Mouse (Mus musculus) forebrain, postnatal 0 days (tissue): ENCODE results near the gene Zcchc2. TPM values are rescaled to one million over a fixed set of nuclear protein-coding genes. Genes with fewer than 3 reads are reported as not detected.

Source experiments
- ATAC-seq: fragments of 200-750 bp; cut with Nextera tagmentation; 2 replicates; pipeline ENCODE4 v1.8.0; 2017; ENCODE audit warnings: mild to moderate bottlenecking, moderate library complexity
- DNase-seq: peaks from one replicate; pipeline ENCODE4 v3.0.0-alpha.2; 2015
- H3K27ac ChIP-seq: fragments of 300-500 bp; sonication (generic); 2 replicates; pipeline ENCODE4 v1.5.1; 2014; ENCODE audit warnings: low read depth, mild to moderate bottlenecking, antibody characterized with exemption, low read length, moderate library complexity, mixed read lengths
- H3K27me3 ChIP-seq: fragments of 300-500 bp; sonication (generic); 2 replicates; pipeline ENCODE4 v1.6.1; 2014; ENCODE audit warnings: mild to moderate bottlenecking, low read length, mixed read lengths; ENCODE audit not compliant: insufficient read depth
- H3K36me3 ChIP-seq: fragments of 300-500 bp; sonication (generic); 2 replicates; pipeline ENCODE4 v1.6.1; 2014; ENCODE audit warnings: mild to moderate bottlenecking, moderate library complexity; ENCODE audit not compliant: insufficient read depth
- H3K4me1 ChIP-seq: fragments of 300-500 bp; sonication (generic); 2 replicates; pipeline ENCODE4 v1.6.1; 2014; ENCODE audit warnings: antibody characterized with exemption; ENCODE audit not compliant: insufficient read depth
- H3K4me2 ChIP-seq: fragments of 300-500 bp; sonication (generic); 2 replicates; pipeline ENCODE4 v1.6.1; 2014; ENCODE audit warnings: low read depth, mild to moderate bottlenecking, moderate library complexity
- H3K4me3 ChIP-seq: fragments of 300-500 bp; sonication (generic); 2 replicates; pipeline ENCODE4 v1.5.1; 2014; ENCODE audit warnings: low read depth, low read length, mixed read lengths
- H3K9ac ChIP-seq: fragments of 300-500 bp; sonication (generic); 2 replicates; pipeline ENCODE4 v1.6.1; 2014; ENCODE audit warnings: mild to moderate bottlenecking
- H3K9me3 ChIP-seq: fragments of 300-500 bp; sonication (generic); 2 replicates; pipeline ENCODE4 v1.6.1; 2016; ENCODE audit warnings: low read length
- CTCF ChIP-seq: sonication (generic); IDR thresholded peaks from 2 replicates; pipeline ENCODE4 v1.5.1; 2016; ENCODE audit warnings: antibody characterized with exemption, control low read depth, low read depth
- WGBS: fragments of 180-500 bp; shearing (Covaris S2); extraction: QIAGEN DNeasy Blood & Tissue Kit; methylation state at CpG from one replicate; pipeline ENCODE4 v1.1.7; 2014; 5-methylcytosine and 5-hydroxymethylcytosine counted together
- polyA plus RNA-seq: library from polyadenylated mRNA; unstranded; fragments of >200 nt; fragmentation: Nextera tagmentation; extraction: Ambion mirVana; gene quantifications from 2 replicates; pipeline ENCODE4 v1.2.1, GENCODE M21; 2015
- total RNA-seq: library from RNA; depleted of rRNA; stranded (reverse); fragments of >200 nt; gene quantifications from 2 replicates; pipeline ENCODE4 v1.2.3, GENCODE M21; 2014

Zcchc2 gene
- total and polyA plus RNA-seq, 2 experiments from 2014 or later: 2.0 to 14.2 TPM

GRCm38 (mm10) chr1:105995966-105996365 is 5.8 kb downstream of the Zcchc2 start:
- ATAC-seq (no peak), DNase-seq (no peak)
- Histone ChIP-seq H3K4me3 (no peak overlapping the region), H3K36me3 (no peaks in the 10 kb centered on the region), H3K4me1 (peaks cover 10% of the 10 kb centered on the region), H3K9ac (no peak overlapping the region), H3K27me3 (no peaks in the 10 kb centered on the region), H3K27ac (no peak overlapping the region), H3K4me2 (no peak overlapping the region), H3K9me3 (no peaks in the 10 kb centered on the region)
- WGBS: 82% methylated on average over 2 of the region's 2 CpGs
- TF ChIP-seq CTCF: no peak

- Histone ChIP-seq H3K4me3 (no peak overlapping the region), H3K27ac (no peak overlapping the region), H3K9me3 (no peaks in the 10 kb centered on the region), H3K4me2 (no peak overlapping the region), H3K27me3 (no peaks in the 10 kb centered on the region), H3K36me3 (no peaks in the 10 kb centered on the region), H3K9ac (no peak overlapping the region), H3K4me1 (peaks cover 10% of the 10 kb centered on the region)
- WGBS: 34% methylated on average over 3 of the region's 3 CpGs
- DNase-seq (no peak), ATAC-seq (no peak)
- no peak for TF ChIP-seq CTCF
Observed at GRCm38 (mm10) chr1:105997282-105997681, 7.1 kb downstream of the Zcchc2 start.

GRCm38 (mm10) chr1:105999802-106000201 is 9.6 kb downstream of the Zcchc2 start:
- Histone ChIP-seq H3K36me3 (peaks cover 9% of the 10 kb centered on the region), H3K4me2 (no peak overlapping the region), H3K4me3 (no peak overlapping the region), H3K27ac (no peak overlapping the region), H3K4me1 (no peaks in the 10 kb centered on the region), H3K9me3 (no peaks in the 10 kb centered on the region), H3K9ac (no peak overlapping the region), H3K27me3 (no peaks in the 10 kb centered on the region)
- DNase-seq (no peak), ATAC-seq (no peak)
- TF ChIP-seq CTCF: no peak
- WGBS: 96% methylated on average over 2 of the region's 2 CpGs

GRCm38 (mm10) chr1:106007581-106007980 is 17.4 kb downstream of the Zcchc2 start:
- no peak for TF ChIP-seq CTCF
- Histone ChIP-seq H3K4me3 (no peak overlapping the region), H3K9ac (no peak overlapping the region), H3K9me3 (no peaks in the 10 kb centered on the region), H3K27me3 (no peaks in the 10 kb centered on the region), H3K4me1 (no peaks in the 10 kb centered on the region), H3K27ac (no peak overlapping the region), H3K4me2 (no peak overlapping the region), H3K36me3 (peaks cover 16% of the 10 kb centered on the region)
- 88% methylated on average over 1 of the region's 1 CpGs for WGBS
- DNase-seq (no peak), ATAC-seq (no peak)

GRCm38 (mm10) chr1:106011097-106011496 is 20.9 kb downstream of the Zcchc2 start:
- Histone ChIP-seq H3K9ac (no peak overlapping the region), H3K4me1 (no peaks in the 10 kb centered on the region), H3K27ac (no peak overlapping the region), H3K27me3 (no peaks in the 10 kb centered on the region), H3K36me3 (peaks cover 7% of the 10 kb centered on the region; the same call in 1 of the 2 replicates), H3K4me3 (no peak overlapping the region), H3K9me3 (no peaks in the 10 kb centered on the region), H3K4me2 (no peak overlapping the region)
- no peak for TF ChIP-seq CTCF
- 93% methylated on average over 7 of the region's 7 CpGs for WGBS
- ATAC-seq (no peak), DNase-seq (no peak)

- no peaks in the 10 kb centered on the region for H3K4me1 ChIP-seq
- no peak overlapping the region for H3K9ac ChIP-seq
- H3K27ac ChIP-seq: no peak overlapping the region
- TF ChIP-seq CTCF: no peak
- no peak overlapping the region for H3K4me3 ChIP-seq
- H3K36me3 ChIP-seq: peaks cover 25% of the 10 kb centered on the region
- H3K9me3 ChIP-seq: no peaks in the 10 kb centered on the region
- no peak for ATAC-seq
- no peak overlapping the region for H3K4me2 ChIP-seq
- WGBS: 80% methylated on average over 2 of the region's 2 CpGs
- H3K27me3 ChIP-seq: no peaks in the 10 kb centered on the region
- DNase-seq: no peak
Observed at GRCm38 (mm10) chr1:106013759-106014158, 23.6 kb downstream of the Zcchc2 start.

- Histone ChIP-seq H3K9ac (no peak overlapping the region), H3K36me3 (peaks cover 33% of the 10 kb centered on the region), H3K4me1 (no peaks in the 10 kb centered on the region), H3K4me3 (no peak overlapping the region), H3K9me3 (no peaks in the 10 kb centered on the region), H3K27ac (no peak overlapping the region), H3K27me3 (no peaks in the 10 kb centered on the region), H3K4me2 (no peak overlapping the region)
- TF ChIP-seq CTCF: no peak
- DNase-seq (no peak), ATAC-seq (no peak)
- 88% methylated on average over 6 of the region's 6 CpGs for WGBS
Observed at GRCm38 (mm10) chr1:106016262-106016661, 26.1 kb downstream of the Zcchc2 start.

- no peaks in the 10 kb centered on the region for H3K9me3 ChIP-seq
- no peaks in the 10 kb centered on the region for H3K27me3 ChIP-seq
- TF ChIP-seq CTCF: no peak
- H3K4me2 ChIP-seq: no peak overlapping the region
- WGBS: 46% methylated on average over 6 of the region's 6 CpGs
- ATAC-seq (no peak), DNase-seq (no peak)
- peaks cover 56% of the 10 kb centered on the region for H3K36me3 ChIP-seq
- H3K4me3 ChIP-seq: no peak overlapping the region
- H3K4me1 ChIP-seq: no peaks in the 10 kb centered on the region
- H3K27ac ChIP-seq: no peak overlapping the region
- no peak overlapping the region for H3K9ac ChIP-seq
Observed at GRCm38 (mm10) chr1:106019854-106020253, 29.6 kb downstream of the Zcchc2 start.
